Mouse (Mus musculus): ENCODE results near the gene C1qtnf4.
A peak's percentile ranks its signal among the peaks of the same experiment; 100 is the strongest.

DNA sequence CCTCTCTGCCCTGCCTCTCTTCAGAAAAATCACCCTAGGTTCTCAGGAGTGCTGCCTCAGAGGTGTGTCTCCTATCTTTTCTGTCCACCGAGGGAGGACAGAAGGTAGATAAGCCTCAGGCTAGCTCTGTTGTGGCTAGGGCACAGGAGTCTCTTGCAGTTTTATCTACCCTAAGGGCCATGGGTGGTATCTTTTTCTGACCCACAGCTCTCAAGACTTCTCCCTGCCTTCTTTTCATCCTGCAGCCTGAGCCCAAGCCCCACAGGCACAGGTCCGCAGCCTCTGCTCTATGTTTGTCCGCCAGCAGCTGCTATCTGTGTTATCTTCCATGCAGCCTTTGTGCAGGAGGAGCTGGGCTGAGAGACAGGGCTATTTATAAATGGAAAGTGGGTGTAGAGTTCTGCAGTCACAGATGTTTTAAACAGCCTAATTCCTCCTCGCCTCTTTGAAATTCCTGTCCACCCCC, 15.5 kb upstream of the C1qtnf4 start:
- TF ChIP-seq E2F4 (IDR thresholded peaks at IDR 0.05; ENCODE audit: insufficient read depth): no peak
- peak; percentile 35 to 89 (median 81) for TF ChIP-seq MYOD1 (IDR thresholded peaks at IDR 0.05; ENCODE audit: control insufficient read depth in 1 of 3, insufficient read length in 2 of 3, low read depth in 2 of 3)
